Mouse (Mus musculus): ENCODE data around the gene Apbb2.

- TF ChIP-seq POLR2A (IDR thresholded peaks at IDR 0.05; ENCODE audit: insufficient read length, low read depth) (no peak), MYOD1 (IDR thresholded peaks at IDR 0.05; ENCODE audit: control insufficient read depth in 1 of 3, insufficient read length in 2 of 3, low read depth in 2 of 3) (no peak), USF1 (IDR thresholded peaks at IDR 0.05; ENCODE audit: low read depth) (no peak), POLR2AphosphoS2 (IDR thresholded peaks at IDR 0.05; ENCODE audit: insufficient read length, low read depth) (no peak), CEBPB (IDR thresholded peaks at IDR 0.05; ENCODE audit: insufficient read depth, poor library complexity, severe bottlenecking) (no peak), MYOG (IDR thresholded peaks at IDR 0.05; ENCODE audit: control insufficient read depth in 1 of 3, insufficient read depth in 1 of 3, insufficient read length in 2 of 3, low read depth in 2 of 3) (no peak)
These were observed 126.5 kb downstream of the Apbb2 start for GRCm38 (mm10) chr5:66491907-66492562.
